Mouse (Mus musculus) T-helper 2 cell (primary cell): ENCODE results near the gene Mfsd10.

Experiments
- in situ Hi-C: fragments of 300-600 bp; cut with MboI, MseI; formaldehyde crosslinking; loops from one replicate; pipeline ENCODE4 v1.15.1; 2025; ENCODE audit warnings: high pct_unique_total_duplicates

The Mfsd10 gene

DNA sequence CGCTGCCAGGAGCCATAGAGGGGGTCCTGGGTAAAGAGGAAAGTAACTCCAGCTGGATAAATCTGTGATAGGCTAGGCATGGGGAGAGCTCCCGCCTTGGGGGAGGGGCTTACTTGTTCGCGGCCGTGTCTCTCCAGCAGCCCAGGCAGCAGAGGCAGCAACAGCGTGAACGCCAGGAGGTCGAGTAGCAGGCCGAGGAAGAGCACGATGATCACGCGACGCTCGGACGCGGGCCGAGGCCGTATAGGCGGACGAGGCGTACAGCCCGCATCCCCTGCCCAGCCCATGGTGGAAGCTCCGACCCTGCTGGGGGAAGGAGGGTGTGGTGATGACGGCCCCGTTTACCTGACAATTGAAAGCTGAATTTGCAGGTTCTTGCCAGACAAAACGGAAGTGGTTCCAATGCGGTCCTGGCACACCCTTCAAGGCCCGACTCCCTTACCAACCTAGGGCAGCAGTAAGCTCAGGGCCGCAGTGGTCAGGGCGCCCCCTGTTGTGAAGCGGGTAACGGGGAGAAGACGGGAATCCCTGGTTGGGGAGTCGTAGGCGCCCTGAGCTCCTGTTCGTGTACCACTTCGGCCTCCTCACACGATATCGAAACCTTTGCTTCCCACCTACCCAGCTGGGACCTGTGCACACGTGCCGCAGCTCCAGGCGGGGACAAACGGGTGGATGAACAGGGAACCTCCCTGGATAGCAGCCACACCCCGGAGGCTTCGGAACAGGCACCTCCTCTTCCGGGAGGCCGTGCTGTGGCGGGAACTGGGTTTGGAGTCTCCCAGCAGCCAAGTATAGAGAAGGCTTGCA, at the start of gene Mfsd10:
TSS of gene Mfsd10 (minus strand) at position 732 of the 807 bp plus-strand sequence.
- in situ Hi-C loops: loop anchor here (5.0 to 10.0 kb wide), 2 partner anchors 62 to 84 kb away; partner anchors contain the start of gene Add1

DNA sequence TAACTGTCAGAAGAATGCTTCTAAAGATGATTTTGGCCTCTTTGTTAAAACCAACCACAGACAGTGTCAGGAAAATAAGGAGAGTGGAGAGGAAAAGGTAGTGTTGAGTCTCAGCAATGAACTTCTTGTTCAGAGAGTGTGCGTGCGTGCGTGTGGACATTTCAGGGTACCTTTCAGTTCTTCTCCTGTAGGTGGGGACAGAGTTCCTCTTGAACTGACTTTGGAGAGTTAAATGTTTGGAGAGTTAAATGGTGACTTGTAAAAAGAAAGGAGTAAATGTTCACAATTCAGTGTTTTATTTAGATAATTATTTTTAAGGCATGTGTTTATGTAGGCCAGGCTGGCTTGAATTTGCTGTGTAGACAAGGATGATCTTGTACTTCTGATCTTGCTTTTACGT, 33.3 kb upstream of the Mfsd10 start:
- in situ Hi-C loops: no loop called here

DNA sequence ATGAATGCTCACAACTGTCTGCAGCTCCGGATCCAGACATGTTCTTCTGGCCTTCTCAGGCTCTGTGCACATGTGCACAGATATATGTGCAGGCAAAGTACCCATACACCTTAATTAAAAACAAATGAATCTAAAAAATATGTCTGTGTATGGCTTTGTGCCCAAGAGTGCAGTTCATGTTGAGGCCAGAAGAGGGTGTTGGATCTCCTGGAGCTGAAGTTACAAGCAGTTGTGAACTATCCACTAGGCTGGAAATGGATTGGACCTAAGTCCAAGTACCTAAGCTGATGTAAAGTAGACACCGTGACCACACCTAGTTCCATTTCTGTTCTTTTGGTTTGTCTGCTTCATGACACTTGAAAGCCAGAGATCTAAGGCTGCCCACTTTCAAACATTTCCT, 32.5 kb upstream of the Mfsd10 start:
- in situ Hi-C loops: no loop called here

DNA sequence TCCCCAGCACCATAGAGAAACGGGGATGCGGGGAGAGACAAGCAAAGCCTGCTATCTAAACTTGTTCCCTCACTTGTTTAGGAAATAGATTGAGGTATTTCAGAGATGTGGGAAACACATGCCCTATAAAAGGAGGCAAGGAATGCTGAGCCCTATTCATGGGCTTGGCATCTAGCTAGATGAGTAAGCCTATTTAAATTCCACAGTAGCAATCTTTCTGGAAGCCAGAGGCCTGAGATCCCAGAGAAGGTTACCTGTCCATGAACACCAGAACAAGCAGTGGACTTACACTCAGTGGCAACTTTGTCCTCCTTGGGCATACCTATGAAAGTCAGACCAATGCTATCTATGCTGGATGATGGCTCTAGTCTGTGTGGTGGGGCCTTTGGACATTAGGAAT, 26.2 kb upstream of the Mfsd10 start:
- in situ Hi-C loops: no loop called here

DNA sequence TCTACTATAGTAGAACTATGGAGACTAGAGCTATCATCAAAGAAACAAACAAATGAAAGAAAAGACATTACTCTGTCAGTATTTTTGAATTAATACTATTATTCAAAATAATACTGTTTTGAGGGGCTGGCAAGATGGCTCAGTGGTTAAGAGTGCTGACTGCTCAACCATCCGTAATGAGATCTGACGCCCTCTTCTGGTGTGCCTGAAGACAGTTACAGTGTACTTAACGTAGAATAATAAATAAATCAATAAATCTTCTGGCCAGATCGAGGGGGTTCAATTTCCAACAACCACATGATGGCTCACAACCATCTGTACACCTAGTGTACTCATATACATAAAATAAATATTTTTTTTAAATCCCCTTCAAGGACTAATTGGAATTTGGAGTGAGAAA, 24.9 kb upstream of the Mfsd10 start:
- in situ Hi-C loops: no loop called here

DNA sequence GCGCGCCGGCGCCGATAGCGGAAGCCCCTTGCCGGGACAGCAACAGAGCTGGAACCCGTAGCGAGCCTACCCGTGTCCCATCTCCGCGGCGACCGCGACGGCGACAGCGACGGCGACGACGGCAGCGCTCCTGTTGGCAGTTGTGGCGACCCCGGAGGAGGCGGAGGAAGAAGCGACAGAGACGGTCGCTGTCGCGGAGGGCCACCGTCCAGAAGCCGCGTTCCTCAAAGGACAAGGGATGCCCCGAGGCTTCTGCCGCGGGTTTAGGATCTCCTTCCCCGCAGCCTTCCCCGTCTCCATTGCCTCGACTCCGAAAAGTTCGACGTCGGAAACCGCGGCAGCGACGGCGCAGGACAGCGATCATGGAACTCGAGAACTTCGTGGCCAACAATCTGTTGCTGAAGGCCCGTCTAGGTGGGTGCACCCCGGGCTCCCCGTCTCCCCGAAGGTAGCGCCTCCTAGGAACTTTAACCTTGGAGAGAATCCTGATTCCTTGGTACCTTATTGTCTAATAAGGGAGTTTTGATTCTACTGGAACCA, 23.6 kb upstream of the Mfsd10 start:
- in situ Hi-C loops: no loop called here

DNA sequence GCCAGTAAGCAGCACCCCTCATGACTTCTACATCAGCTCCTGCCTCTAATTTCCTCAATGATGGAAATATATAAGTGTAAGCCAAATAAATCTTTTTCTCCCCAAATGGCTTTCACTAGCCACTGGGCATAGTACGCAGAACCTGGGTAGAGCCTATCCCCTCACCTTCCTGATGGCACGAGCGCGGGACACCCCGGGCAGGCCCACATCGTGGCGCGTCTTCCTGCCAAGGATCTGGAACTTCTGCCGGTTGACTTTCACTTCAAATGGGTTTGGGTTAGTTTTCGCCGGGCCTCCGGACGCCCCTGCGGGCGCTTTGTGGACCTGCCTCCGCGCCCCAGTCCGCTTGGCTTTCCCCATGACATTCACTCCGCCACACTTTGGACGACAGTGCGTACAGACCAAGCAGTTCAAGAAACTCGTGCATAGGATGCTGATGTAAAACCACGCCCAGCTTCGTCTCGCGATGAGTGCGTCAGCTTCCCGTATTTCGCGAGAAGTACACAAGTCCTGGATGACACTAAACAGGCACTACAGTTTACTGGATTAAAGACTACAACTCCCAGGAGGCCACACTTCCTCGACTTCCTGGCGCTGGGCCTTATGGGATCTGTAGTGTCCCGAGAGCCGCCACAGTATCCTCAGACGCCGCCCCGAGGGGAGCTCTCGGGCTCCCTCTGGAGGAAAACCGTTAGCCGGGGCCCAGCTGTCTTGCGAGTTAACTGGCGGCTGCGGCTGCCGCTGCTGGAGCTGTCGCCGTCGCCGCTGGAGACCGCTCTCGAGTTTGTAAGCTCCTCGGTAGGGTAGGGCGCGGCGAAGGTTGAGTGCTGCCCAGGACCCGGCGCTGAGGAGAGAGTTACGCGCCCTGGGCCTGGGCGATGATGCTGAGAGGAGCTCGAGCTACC, 22.9 kb upstream of the Mfsd10 start, which contains the start of the genes Nop14 and Grk4:
TSS of gene Nop14 (minus strand) at position 463 of the 905 bp plus-strand sequence.
TSS of gene Grk4 (plus strand) at position 694 of the 905 bp plus-strand sequence.
- in situ Hi-C loops: no loop called here

DNA sequence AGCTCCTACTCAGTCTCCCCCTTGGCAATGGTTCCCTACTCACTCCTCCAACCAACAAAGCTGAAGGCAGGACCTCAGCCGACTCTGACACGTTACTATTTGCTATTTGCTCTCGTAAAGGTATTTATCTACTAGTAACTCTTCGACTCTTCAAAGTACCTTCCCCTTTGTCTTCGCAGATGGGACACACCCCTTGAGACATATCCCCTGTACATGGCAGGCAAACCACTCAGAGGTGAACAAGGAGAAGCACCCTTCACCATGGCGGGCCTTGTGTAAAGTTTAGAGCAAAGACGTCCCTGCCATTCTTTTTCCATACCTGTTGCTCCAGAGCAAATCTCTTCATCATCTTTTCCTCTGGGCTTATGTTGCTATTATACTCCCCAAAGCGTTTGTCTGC, 20.5 kb upstream of the Mfsd10 start:
- in situ Hi-C loops: no loop called here

DNA sequence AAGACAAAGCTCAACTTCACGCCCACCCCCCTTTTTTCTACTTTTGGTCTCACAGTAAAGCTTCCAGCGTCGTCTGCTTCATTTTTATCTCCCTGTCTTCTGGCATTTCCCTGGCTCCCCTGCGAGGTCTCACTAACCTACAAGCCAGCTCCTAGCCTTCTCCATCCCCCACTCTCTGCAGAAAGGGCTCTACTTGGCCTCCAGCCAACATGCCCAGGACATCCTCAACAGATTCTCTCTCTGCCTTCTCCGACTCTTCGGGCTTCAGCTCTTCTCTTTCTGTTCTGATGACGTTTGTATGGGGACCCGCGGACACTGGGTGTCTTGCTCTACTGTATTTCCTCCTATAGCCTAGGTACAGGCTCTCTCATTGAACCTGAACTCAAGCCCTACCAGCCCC, 17.9 kb upstream of the Mfsd10 start:
- in situ Hi-C loops: no loop called here

DNA sequence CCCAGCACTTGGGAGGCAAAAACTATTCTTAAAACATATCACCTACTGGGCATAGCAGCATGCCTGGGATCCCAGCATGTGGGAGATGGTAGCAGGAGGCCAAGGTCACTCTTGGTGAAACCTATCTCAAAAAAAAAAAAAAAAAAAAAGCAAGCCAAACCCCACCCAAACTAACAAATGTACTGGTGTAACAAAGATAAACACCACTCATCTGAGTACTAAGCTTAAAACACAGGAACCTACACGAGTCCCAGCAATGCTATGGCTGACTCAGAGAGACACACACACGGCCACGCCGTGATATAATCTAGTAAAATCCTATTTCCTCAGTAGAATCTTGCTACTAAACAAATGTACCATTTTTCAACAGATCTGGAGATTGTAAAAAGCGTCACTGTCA, 15.9 kb upstream of the Mfsd10 start:
- in situ Hi-C loops: no loop called here

DNA sequence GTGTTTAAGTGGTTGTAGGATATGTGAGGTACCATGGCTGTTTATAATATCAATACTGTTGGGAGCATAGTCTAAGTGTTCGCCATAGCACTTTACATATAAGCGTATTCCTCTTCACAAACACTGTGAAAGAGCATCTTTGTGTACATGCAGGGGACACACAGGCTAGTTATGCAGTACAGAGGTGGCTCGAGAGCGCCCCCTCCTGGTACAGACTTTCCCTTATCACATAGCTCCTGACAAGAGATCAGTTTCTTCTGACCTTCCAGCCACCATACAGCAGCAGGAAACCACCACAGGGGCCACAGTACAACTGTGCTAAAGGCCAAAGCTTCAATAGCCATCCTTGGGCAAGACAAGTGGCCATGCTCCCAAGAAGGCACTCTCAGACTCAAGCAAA, 10.6 kb upstream of the Mfsd10 start:
- in situ Hi-C loops: loop anchor here (5.0 kb wide), 1 partner anchor 125 kb away; no protein-coding TSS in a partner anchor

DNA sequence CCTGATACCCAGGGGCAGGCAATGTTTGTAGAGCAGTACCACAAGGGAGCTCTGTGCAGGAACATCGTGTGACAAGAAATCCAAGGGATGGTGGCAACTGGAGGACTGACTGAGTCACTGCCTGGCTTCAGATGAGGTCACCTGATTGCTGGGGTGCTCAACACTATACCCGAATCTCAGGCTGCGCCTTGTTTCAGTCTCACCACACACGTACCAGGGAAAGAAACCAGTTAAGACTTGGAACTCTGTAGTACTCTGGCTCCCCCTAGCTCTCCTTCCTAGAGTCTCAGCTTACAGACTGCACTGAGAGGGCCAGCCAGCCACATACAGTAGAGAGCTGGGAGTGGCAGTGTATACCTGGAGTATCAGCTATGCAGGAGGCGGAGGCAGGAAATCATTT, 5.9 kb upstream of the Mfsd10 start:
- in situ Hi-C loops: no loop called here

DNA sequence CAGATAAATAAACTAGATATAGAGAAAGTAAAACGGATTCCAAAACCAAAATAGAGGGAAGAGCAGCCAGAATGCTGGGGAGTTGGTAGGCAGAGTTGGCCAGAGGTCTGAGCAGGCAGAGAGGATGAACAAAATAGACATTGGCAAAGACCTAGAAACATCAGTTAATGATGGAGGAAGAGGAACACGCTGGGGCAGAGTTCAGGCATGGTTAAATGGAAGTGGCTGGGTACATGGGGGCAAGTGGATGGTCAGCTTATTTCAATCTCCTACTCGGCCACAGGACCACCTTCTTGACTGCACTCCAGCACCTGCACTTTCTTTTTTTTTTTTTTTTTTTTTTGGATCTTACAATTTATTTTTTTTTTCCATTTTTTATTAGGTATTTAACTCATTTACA, 5.0 kb upstream of the Mfsd10 start:
- in situ Hi-C loops: no loop called here

DNA sequence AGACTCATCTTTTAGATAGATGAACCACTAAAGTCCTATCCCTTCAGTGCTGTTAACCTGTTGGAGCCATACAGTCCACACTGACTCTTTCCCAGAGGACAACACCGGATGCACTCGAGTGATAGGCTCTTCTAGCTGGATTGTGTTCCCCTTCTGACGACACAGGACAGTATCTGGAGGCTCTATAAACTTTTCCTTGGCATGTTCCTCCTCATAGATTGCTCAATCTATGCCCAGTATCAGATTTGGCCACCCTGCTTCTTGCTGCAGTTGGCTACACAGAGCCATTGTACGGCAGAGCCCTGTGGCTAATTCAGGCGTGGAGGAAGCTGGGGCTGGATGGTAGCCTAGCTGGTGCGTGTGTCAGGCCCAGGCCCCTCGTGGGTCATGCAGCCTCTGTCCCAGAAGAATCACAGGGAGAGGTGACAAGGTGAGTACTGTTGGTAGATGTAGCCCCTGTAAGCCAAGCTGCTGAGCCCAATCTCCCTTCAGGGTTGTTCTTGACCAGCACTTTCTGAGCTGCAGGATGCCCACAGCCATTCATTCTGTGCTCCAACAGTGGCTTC, 662 bp upstream of the Mfsd10 start:
- in situ Hi-C loops: loop anchor here (5.0 to 10.0 kb wide), 2 partner anchors 63 to 85 kb away; partner anchors contain the start of gene Add1

DNA sequence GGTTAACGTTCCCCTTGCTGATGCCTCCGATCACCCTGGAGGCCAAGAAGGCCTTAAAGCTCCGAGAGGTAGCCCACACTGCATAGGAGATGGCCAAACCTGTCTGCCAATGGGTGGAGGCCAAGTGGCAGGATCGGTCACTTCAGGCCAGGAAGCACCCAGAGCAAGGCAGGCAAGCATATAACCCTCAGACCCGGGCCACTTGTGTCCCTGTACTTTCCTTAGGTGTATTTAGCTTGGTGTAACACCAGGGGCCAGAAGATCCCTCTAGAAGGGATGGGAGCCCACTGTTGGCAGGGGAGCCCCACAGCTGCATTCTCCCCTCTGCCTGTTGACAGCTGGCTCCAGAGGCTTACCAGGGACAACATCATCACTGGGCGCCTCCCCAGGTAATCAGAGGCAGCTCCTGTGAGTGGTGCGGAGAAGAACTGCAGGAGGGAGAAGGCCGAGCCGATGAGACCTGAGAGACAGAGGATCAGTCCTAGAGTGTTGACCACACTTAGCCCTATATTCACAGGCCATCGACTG, 1.3 kb downstream of the Mfsd10 start:
- in situ Hi-C loops: loop anchor here (5.0 to 10.0 kb wide), 2 partner anchors 61 to 83 kb away; partner anchors contain the start of gene Add1

DNA sequence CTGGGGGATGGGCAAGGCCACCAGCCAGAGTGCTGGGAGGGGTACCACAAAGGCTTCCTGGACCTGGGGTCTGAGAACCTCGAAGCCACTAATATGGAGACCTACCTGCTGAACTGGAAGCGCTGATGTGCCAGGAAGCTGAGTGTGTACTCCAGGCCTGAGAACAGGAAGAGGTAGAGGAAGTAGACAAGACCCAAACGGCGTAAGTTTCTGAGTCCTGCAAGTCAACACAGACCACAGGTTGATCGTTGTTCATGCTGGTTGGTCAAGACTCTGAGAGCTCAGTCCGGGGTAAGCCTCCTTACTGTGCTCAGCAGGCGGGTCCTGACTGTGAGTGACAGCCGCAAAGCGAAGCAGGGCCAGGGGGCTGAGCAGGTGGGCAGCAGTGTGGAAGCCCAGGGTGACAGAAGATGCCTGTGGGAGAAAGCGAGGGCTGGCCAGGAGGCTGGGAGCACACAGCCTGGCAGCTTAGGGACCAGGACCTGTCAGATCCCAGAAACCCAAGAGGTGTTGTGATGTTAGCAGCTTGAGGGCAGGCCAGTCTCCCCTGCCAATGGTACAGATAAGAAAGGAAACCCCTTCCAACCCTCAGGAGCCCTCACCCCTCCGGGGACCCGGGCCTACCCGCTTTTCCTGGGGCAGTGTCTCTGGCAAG, 2.1 kb downstream of the Mfsd10 start:
- in situ Hi-C loops: loop anchor here (5.0 to 10.0 kb wide), 2 partner anchors 60 to 83 kb away; partner anchors contain the start of gene Add1

DNA sequence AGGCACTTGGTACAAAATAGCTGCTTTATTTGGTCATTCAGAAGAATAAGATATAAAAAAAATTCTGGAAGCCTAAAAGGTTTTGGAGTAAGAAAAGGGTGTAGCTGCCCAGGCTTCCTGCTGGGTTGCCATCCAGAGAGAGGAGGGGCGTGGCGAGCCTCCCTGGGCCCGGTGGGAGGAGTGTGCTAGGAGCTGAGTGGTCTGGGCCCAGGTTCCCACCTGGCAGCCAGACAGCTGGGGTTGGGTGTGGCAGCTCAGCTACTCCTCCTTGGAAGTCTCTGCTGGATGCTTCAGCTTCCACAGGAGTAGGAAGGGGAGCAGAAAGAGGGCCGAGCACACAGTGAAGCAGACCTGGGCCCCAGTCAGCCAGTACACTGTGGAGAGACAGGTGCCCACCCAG, 3.4 kb downstream of the Mfsd10 start:
- in situ Hi-C loops: loop anchor here (10.0 kb wide), 1 partner anchor 59 kb away; the partner anchor contains the start of gene Add1

DNA sequence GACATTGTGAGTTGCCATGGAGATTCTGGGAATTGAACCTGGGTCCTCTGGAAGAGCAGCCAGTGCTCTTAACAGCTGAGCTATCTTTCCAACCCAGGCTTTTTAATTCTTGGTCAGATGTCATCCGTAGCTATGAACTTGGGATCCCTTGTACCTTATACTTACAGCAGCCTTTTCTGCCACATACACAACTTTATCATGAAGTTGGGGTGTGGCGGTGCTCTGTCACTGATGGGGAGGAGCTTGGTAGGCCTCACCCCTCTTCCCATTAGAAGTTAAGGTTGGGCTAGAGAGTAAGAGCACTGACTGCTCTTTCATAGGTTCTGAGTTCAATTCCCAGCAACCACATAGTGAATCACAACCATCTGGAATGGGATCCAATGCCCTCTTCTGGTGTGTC, 4.0 kb downstream of the Mfsd10 start:
- in situ Hi-C loops: loop anchor here (10.0 kb wide), 1 partner anchor 58 kb away; the partner anchor contains the start of gene Add1

DNA sequence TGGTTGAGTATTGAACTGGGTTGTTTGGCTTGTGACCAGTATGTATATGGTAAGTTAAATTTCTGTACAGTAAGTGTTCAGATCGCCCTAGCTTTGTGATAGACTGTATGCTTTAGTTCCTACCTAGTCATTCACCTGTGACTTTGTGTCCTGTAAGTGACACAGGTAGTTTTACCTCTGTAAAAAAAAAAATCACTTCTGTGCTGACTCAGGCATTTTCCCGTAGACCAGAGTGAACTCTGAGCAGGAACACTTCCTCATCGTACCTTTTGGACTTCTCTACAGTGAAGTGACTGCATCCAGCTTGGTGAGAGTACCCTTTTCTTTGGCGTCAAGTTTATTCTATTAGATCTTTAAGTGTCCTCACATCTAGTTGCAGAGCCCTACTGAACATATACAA, 27.0 kb downstream of the Mfsd10 start:
- in situ Hi-C loops: loop anchor here (10.0 kb wide), 1 partner anchor 605 kb away; no protein-coding TSS in a partner anchor

DNA sequence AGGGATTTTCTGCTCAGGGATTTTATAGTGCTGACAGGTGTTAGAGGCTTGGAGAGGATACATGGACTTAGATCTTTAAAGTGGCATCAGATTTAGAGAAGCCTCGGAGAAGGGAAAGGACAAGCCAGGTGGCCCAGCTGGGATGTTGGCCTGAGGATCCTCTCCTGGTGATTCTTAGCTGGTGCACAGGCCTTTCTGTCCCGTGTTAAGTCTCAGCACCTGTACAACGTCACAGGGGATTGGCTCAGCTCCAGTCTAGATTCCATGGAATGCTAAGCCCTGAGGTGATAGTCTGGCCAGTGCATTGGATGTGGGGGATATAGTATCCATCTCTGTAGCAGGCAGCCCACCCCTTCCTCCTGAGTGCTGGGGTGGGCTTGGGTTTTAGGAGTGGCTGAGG, 28.8 kb downstream of the Mfsd10 start:
- in situ Hi-C loops: no loop called here
